Mouse (Mus musculus): ENCODE measurements around the gene Dtx1.

Gene Dtx1

DNA sequence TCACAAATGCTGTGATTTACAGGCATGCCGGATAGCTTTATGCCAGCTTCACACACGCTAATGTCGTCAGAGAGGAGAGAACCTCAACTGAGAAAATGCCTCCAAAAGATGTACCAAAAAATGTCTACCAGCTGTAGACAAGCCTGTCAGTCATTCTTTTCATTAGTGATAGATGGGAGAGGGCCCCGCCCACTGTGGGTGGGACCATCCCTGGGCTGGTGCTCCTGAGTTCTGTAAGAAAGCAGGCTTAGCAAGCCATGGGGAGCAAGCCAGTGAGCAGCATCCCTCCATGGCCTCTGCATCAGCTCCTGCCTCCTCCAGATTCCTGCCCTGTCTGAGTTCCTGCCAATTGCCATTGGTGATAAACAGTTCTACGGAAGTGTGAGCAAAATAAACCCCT, 76.1 kb downstream of the Dtx1 start:
- no peak for DNase-seq (ENCODE audit: low spot score)

GRCm38 (mm10) chr5:120634860-120635259, 76.9 kb downstream of the Dtx1 start:
- DNase-seq (ENCODE audit: low spot score) = no peak

DNA sequence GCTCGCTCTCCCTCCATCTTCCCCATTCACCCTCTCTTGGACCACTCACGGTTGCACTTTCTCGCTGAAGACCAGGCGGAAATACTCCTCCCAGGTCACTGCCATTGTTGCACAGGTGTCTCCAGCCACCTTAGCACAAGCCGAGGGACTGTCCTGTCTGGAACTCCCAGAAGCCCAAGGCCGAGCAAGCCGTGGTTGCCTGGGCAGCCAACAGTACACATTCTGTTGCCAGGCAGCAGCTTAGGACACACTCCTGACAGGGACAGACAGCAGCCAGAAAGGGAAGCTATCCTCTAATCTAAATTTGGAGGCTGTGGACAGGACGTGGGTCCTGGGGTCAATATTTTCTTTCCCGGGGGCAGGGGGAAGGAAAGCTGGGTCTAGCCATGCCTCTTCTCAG, 77.6 kb downstream of the Dtx1 start, which contains the start of gene Cfap73:
Gene Cfap73, minus strand, starts transcription at position 105 of the 400 bp plus-strand sequence.
- no peak for DNase-seq (ENCODE audit: low spot score)

- DNase-seq (ENCODE audit: low spot score) = no peak
Measured at GRCm38 (mm10) chr5:120631892-120632291, 79.8 kb downstream of the Dtx1 start.

DNA sequence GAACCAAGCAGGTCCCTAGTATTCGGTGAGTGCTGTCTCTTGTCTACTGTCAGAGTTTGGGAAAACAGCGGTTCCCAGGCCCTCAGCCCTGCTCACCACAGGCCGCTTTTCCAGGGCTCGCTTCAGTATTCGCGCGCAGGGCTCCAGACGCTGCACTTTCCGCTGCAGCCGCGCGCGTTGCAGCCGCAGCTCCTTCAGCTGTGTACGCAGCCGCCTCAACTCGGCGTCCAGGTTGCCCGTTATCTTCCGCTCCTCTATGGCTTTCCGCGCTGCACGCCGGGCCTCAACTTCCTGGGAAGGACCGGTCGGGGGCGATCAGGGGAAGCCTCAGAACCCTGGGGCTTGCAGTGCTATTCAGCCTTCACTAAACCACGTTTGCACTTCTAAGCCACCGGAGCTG, 80.6 kb downstream of the Dtx1 start:
- DNase-seq (ENCODE audit: low spot score) = no peak

All from ovary, postnatal 14 days (tissue).